Mouse (Mus musculus): ENCODE results near the gene Gm17387. TPM values are rescaled to one million over a fixed set of nuclear protein-coding genes. Genes with fewer than 3 reads are reported as not detected.

Gm17387 gene
- total RNA-seq, 2 experiments from 2014 or later, result not detected

GRCm38 (mm10) chr7:141063353-141063752 lies 34.4 kb downstream of the Gm17387 start:
- intact Hi-C loops (cut with DNase I; ENCODE audit: low total_unique reads), result no loop called here
- DNase-seq, result no peak

DNA sequence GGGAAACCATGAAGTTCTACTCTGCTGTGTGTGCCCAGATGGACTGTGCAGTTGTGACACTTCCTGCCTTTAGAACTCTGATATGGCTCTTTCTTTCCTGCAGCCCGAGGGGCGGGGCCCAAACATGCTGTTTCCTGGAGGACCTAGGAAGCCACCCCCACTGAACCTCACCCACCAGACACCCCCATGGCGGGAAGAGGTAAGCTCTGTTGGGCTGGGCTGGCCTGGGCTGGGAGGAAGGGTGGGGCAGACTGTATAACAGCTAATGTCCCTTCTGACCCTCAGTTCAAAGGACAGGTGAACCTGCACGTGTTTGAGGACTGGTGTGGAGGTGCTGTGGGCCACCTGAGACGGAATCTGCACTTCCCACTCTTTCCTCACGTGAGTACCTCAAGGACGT lies 35.2 kb downstream of the Gm17387 start:
- intact Hi-C loops (cut with DNase I; ENCODE audit: low total_unique reads), result no loop called here

GRCm38 (mm10) chr7:141064576-141064975 lies 35.6 kb downstream of the Gm17387 start:
- no peak for DNase-seq
- intact Hi-C loops (cut with DNase I; ENCODE audit: low total_unique reads), result no loop called here

More for the DNA sequence above, 35.2 kb downstream of the Gm17387 start:
- DNase-seq, result no peak

- no peak for DNase-seq
- intact Hi-C loops (cut with DNase I; ENCODE audit: low total_unique reads), result no loop called here
Measured at GRCm38 (mm10) chr7:141068351-141068750, 39.4 kb downstream of the Gm17387 start.

DNA sequence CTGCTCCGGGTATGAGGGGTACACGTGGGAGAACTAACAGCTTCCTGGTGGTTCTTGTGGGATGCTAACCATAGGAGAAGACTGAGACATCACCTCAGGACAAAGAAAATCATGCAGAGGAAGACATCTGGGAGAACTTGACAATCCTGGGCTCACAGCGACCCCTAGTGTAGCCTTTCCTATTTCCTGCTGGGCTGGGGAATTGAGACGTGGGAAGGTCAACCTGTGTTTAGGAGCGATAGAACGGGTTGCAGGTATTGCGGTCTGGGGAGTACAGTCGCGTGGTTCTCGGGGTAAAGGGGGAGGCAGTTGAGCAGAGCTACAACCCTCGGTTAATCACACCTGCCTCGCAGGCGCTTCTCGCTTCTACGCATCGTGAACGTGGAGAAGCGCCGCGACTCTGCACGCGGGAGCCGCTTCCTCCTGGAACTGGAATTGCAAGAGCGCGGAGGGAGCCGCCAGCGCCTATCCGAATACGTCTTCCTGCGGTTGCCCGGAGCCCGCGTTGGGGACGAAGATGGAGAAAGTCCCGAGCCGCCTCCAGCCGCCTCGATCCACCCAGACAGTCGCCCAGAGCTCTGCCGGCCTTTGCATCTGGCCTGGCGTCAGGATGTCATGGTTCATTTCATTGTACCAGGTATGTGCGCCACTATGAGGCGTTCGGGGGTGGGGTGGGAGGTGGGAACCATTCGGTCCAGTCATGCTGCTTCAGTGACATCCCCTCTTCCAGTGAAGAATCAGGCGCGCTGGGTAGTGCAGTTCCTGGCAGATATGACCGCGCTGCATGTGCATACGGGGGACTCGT lies 41.3 kb downstream of the Gm17387 start:
- DNase-seq, result peak; percentile 60
- intact Hi-C loops (cut with DNase I; ENCODE audit: low total_unique reads), result no loop called here

DNA sequence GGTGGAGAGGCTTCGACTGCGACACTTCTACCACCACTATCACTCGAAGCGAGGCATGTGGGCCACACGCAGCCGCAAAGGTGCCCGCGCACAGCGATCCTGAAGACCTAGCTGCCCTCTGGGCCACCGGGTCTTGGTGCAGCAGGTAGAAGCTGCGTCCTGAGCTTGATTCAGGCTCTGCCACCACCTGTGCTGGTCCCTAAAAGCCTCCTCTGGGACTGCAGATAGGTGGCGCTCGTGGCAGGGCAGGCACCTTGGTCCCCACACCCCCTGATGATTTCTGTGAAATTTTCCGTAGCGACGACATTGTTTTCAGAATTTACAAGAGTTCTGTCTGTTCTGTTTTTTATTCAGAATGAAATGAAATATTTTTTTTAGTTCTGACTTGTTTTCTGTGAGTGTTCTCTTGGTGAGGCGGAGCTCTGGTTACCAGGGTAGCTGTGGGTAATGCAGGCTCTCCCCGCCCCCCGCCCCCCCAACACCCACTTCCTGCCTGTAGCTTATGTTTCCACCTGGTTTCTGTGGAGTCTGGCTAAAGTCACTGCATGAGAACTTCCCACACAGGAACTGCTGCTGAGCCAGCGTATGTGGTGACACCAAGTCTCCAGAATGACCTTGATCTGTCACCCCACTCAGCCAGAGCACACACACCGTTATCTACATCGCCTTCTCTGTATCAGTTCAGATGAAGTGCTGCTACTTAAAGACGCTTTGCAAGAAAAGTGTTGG lies 43.2 kb downstream of the Gm17387 start:
- no peak for DNase-seq
- intact Hi-C loops (cut with DNase I; ENCODE audit: low total_unique reads), result no loop called here

DNA sequence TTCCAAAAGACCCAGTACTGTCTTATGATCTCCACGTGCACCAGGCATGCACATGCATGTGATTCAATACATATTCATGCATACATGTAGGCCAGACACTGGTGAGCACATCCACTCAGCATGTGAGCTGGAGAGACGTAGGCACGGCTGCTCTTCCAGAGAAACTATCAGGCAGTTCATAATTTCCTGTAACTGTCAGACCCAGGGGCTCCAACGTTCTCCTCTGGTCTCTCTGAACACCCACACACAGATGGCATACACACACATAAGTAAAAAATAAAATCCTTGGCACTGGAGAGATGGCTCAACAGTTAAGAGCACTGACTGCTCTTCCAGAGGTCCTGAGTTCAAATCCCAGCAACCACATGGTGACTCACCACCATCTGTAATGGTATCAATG lies 44.9 kb downstream of the Gm17387 start:
- no peak for DNase-seq
- intact Hi-C loops (cut with DNase I; ENCODE audit: low total_unique reads), result no loop called here

GRCm38 (mm10) chr7:141077841-141078240 lies 48.9 kb downstream of the Gm17387 start, which contains the start of gene Pkp3:
TSS of gene Pkp3 (plus strand) at chr7:141078218.
- DNase-seq, result no peak
- intact Hi-C loops (cut with DNase I; ENCODE audit: low total_unique reads), result no loop called here

DNA sequence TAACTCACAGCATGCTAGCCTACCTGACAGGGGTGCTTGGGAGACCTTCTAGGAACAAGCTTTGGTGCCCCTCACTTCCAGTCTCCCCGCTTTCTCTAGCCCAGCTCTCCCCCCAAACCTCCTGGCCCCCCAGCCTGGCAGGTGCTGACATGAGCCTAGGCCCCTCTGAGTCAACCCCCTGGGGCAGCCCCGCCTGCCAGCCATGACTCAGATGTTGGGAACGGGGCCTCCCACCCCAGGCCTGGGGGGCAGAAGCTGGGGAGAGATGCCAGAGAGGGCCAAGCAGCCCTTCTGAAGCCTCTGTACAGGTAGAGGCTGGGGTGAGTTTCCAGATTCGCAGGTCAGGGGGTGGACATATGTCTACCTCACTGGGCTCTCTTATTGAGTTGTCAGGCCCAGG lies 49.9 kb downstream of the Gm17387 start:
- no peak for DNase-seq
- intact Hi-C loops (cut with DNase I; ENCODE audit: low total_unique reads), result no loop called here

Other genes starting within 250 kb of the Gm17387 start
- not detected for gene Syce1, start 241.3 kb upstream of the Gm17387 start, total RNA-seq (2021)
- gene Zfp941, start 207.0 kb upstream of the Gm17387 start, total RNA-seq (2021), result not detected
- not detected for gene Urah, start 194.1 kb upstream of the Gm17387 start, total RNA-seq (2021)
- not detected for gene Scgb1c1, start 183.6 kb upstream of the Gm17387 start, total RNA-seq (2021)
- gene Odf3, start 181.3 kb upstream of the Gm17387 start, total RNA-seq (2021), result not detected
- gene Gm45785, start 172.8 kb upstream of the Gm17387 start, total RNA-seq (2021), result not detected
- 10 to 100 TPM; 13.9 to 16.2 TPM for gene Ric8a, start 172.2 kb upstream of the Gm17387 start, total RNA-seq (2021)
- gene Bet1l, start 171.6 kb upstream of the Gm17387 start, total RNA-seq (2021), result 10 to 100 TPM in 1 of 2 experiments, 1 to 10 TPM in 1; 8.3 to 11.1 TPM
- 10 to 100 TPM; 93.5 to 94.2 TPM for gene Psmd13, start 147.2 kb upstream of the Gm17387 start, total RNA-seq (2021)
- gene Sirt3, start 146.8 kb upstream of the Gm17387 start, total RNA-seq (2021), result 10 to 100 TPM; 19.5 to 24.7 TPM
- gene Cox8b, start 128.7 kb upstream of the Gm17387 start, total RNA-seq (2021), result 1,000 to 10,000 TPM; 1,269 to 1,458 TPM
- not detected for gene Nlrp6, start 108.2 kb upstream of the Gm17387 start, total RNA-seq (2021)
- gene Pgghg, start 87.7 kb upstream of the Gm17387 start, total RNA-seq (2021), result 1 to 10 TPM; 6.7 to 6.9 TPM
- gene Ifitm5, start 78.8 kb upstream of the Gm17387 start, total RNA-seq (2021), result not detected
- gene Gm45717, start 73.2 kb upstream of the Gm17387 start, total RNA-seq (2021), result not detected
- 100 to 1,000 TPM in 1 of 2 experiments, 10 to 100 TPM in 1; 83.9 to 105 TPM for gene Ifitm2, start 73.1 kb upstream of the Gm17387 start, total RNA-seq (2021)
- gene Ifitm1, start 61.9 kb upstream of the Gm17387 start, total RNA-seq (2021), result 1 to 10 TPM; 1.3 to 1.4 TPM
- 10 to 100 TPM; 44.9 to 54.0 TPM for gene Ifitm3, start 18.4 kb upstream of the Gm17387 start, total RNA-seq (2021)
- not detected for gene Ifitm6, start 11.2 kb upstream of the Gm17387 start, total RNA-seq (2021)
- gene B4galnt4, start 32.0 kb downstream of the Gm17387 start, total RNA-seq (2021), result under 1 TPM in 1 of 2 experiments, not detected in 1; 0.23 TPM
- not detected for gene Pkp3, start 49.1 kb downstream of the Gm17387 start, total RNA-seq (2021)
- 1 to 10 TPM; 2.8 to 3.2 TPM for gene Sigirr, start 71.4 kb downstream of the Gm17387 start, total RNA-seq (2021)
- not detected for gene Ano9, start 88.7 kb downstream of the Gm17387 start, total RNA-seq (2021)
- 10 to 100 TPM; 15.5 to 21.9 TPM for gene Ptdss2, start 93.3 kb downstream of the Gm17387 start, total RNA-seq (2021)
- 10 to 100 TPM; 48.4 to 50.3 TPM for gene Rnh1, start 143.7 kb downstream of the Gm17387 start, total RNA-seq (2021)
- 100 to 1,000 TPM; 193 to 209 TPM for gene Hras, start 164.9 kb downstream of the Gm17387 start, total RNA-seq (2021)
- 1 to 10 TPM; 2.2 to 2.4 TPM for gene Lrrc56, start 165.0 kb downstream of the Gm17387 start, total RNA-seq (2021)
- gene Lmntd2, start 184.9 kb downstream of the Gm17387 start, total RNA-seq (2021), result not detected
- gene Rassf7, start 186.7 kb downstream of the Gm17387 start, total RNA-seq (2021), result 1 to 10 TPM in 1 of 2 experiments, under 1 TPM in 1; 0.62 to 1.2 TPM
- 10 to 100 TPM; 23.2 to 24.4 TPM for gene Phrf1, start 199.7 kb downstream of the Gm17387 start, total RNA-seq (2021)
- 1 to 10 TPM in 1 of 2 experiments, under 1 TPM in 1; 0.82 to 1.1 TPM for gene Irf7, start 237.3 kb downstream of the Gm17387 start, total RNA-seq (2021)
- under 1 TPM; 0.44 to 0.59 TPM for gene Cdhr5, start 247.7 kb downstream of the Gm17387 start, total RNA-seq (2021)

All from gastrocnemius, postnatal 14 days (tissue).